Mouse (Mus musculus): Measurements from ENCODE around the gene Htra3. TPM values are rescaled to one million over a fixed set of nuclear protein-coding genes. Genes with fewer than 3 reads are reported as not detected.

The Htra3 gene
- total and polyA plus RNA-seq, 3 experiments, result not detected

- Histone ChIP-seq H3K79me2 (ENCODE audit: control insufficient read depth, insufficient read depth, low read length, poor library complexity) (no peaks in the 10 kb centered on the region), H3K4me1 (ENCODE audit: control insufficient read depth in 1 of 2, insufficient read depth in 2 of 2, low read length in 2 of 2) (no peaks in the 10 kb centered on the region), H3K9me3 (replicated peaks; ENCODE audit: insufficient read depth, low read length) (no peaks in the 10 kb centered on the region), H3K27me3 (ENCODE audit: control insufficient read depth in 1 of 2, insufficient read depth in 2 of 2, low read length in 2 of 2) (no peaks in the 10 kb centered on the region), H3K36me3 (ENCODE audit: control insufficient read depth in 1 of 2, insufficient read depth in 2 of 2, low read length in 2 of 2) (no peaks in the 10 kb centered on the region), H3K4me3 (ENCODE audit: control insufficient read depth in 1 of 2, insufficient read depth in 1 of 2, low read depth in 2 of 2, low read length in 2 of 2) (no peak overlapping the region), H3K27ac (ENCODE audit: control insufficient read depth, low read depth, low read length) (no peak overlapping the region), H3K9ac (ENCODE audit: control insufficient read depth, low read depth, low read length, poor library complexity, severe bottlenecking) (no peak overlapping the region)
- TF ChIP-seq GATA1 (IDR thresholded peaks at IDR 0.05; ENCODE audit: low read depth, low read length) (no peak), ZKSCAN1 (IDR thresholded peaks at IDR 0.05; ENCODE audit: low read depth, low read length) (no peak), NELFE (IDR thresholded peaks at IDR 0.05; ENCODE audit: low read depth, low read length) (no peak), TBP (IDR thresholded peaks at IDR 0.05; ENCODE audit: low read depth, low read length) (no peak), E2F4 (IDR thresholded peaks at IDR 0.05; ENCODE audit: borderline replicate concordance, low read depth, low read length) (no peak), MXI1 (IDR thresholded peaks at IDR 0.05; ENCODE audit: low read depth, low read length) (no peak), HCFC1 (IDR thresholded peaks at IDR 0.05; ENCODE audit: low read depth, low read length) (no peak), ELF1 (IDR thresholded peaks at IDR 0.05; ENCODE audit: low read depth, low read length) (no peak), KAT2A (conservative IDR thresholded peaks at IDR 0.05; ENCODE audit: low read depth, low read length) (no peak), MYC (IDR thresholded peaks at IDR 0.05; ENCODE audit: low read depth, low read length) (no peak), MYB (IDR thresholded peaks at IDR 0.05; ENCODE audit: low read depth, low read length) (no peak), ZNF384 (IDR thresholded peaks at IDR 0.05; ENCODE audit: low read depth, low read length) (no peak), ZC3H11A (IDR thresholded peaks at IDR 0.05; ENCODE audit: low read depth, low read length) (no peak), GABPA (IDR thresholded peaks at IDR 0.05; ENCODE audit: low read depth, low read length) (no peak), CHD2 (IDR thresholded peaks at IDR 0.05; ENCODE audit: low read length) (no peak), CHD1 (IDR thresholded peaks at IDR 0.05; ENCODE audit: low read depth, low read length) (no peak), MAX (IDR thresholded peaks at IDR 0.05; ENCODE audit: low read length) (no peak)
- DNase-seq (ENCODE audit: low read depth, low spot score), result no peak
Observed at GRCm38 (mm10) chr5:35690485-35691165, 11.0 kb upstream of the Htra3 start.

DNA sequence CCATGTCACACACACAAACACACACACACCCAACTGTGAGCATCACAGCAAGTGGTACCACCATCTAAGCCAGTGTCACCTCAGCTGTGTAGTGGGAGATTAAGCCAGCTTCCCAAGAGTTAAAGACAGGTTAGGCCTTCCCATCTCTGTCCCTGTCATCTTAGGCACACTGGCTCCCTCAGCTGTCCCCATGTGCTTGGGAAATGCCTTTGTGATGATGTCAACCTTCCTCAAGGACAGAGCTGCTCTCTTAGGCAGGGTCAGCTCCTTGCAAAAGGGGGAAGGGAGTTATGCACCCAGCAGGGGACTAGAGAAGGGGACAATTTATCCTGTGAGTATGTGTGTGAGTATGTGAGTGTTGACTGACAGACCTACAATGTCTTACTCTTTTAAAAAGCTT is 9.8 kb upstream of the Htra3 start:
- no peaks in the 10 kb centered on the region for H3K4me1 ChIP-seq (ENCODE audit: control insufficient read depth in 1 of 2, insufficient read depth in 2 of 2, low read length in 2 of 2)

More for the DNA sequence above, 9.8 kb upstream of the Htra3 start:
- Histone ChIP-seq H3K27ac (ENCODE audit: control insufficient read depth, low read depth, low read length) (no peak overlapping the region), H3K9me3 (replicated peaks; ENCODE audit: insufficient read depth, low read length) (no peaks in the 10 kb centered on the region), H3K79me2 (ENCODE audit: control insufficient read depth, insufficient read depth, low read length, poor library complexity) (no peaks in the 10 kb centered on the region), H3K9ac (ENCODE audit: control insufficient read depth, low read depth, low read length, poor library complexity, severe bottlenecking) (no peak overlapping the region), H3K36me3 (ENCODE audit: control insufficient read depth in 1 of 2, insufficient read depth in 2 of 2, low read length in 2 of 2) (no peaks in the 10 kb centered on the region), H3K27me3 (ENCODE audit: control insufficient read depth in 1 of 2, insufficient read depth in 2 of 2, low read length in 2 of 2) (no peaks in the 10 kb centered on the region), H3K4me3 (ENCODE audit: control insufficient read depth in 1 of 2, insufficient read depth in 1 of 2, low read depth in 2 of 2, low read length in 2 of 2) (no peak overlapping the region)
- TF ChIP-seq MAFK (IDR thresholded peaks at IDR 0.05; ENCODE audit: borderline replicate concordance, low read depth, low read length), result no peak
- TF ChIP-seq KAT2A (conservative IDR thresholded peaks at IDR 0.05; ENCODE audit: low read depth, low read length), result no peak
- TF ChIP-seq BHLHE40 (IDR thresholded peaks at IDR 0.05; ENCODE audit: borderline replicate concordance, low read depth, low read length), result no peak
- TF ChIP-seq MYC (IDR thresholded peaks at IDR 0.05; ENCODE audit: low read depth, low read length), result no peak
- no peak for DNase-seq (ENCODE audit: low read depth, low spot score)

Data from MEL (cell line).